Mouse (Mus musculus) left cerebral cortex, adult 18-20 months (tissue): ENCODE measurements at regions not wholly inside any gene's neighbourhood (a gene's known extent, or its start where the extent isn't known, plus 50 kb on each side); places are given as distances from the start of the nearest gene placed in this dataset.

Experiments
- DNase-seq, 2 experiments: peaks; one replicate each; pipeline ENCODE4 v3.0.0; 2021 to 2022; ENCODE audit warnings: low spot score in 2 of 2, mixed read lengths in 1 of 2

GRCm38 (mm10) chr19:14035371-14035770 lies 122.0 kb downstream of the Olfr1505 start:
- no peak for DNase-seq

- no peak for DNase-seq
These were observed 122.5 kb downstream of the Olfr1505 start for GRCm38 (mm10) chr19:14035785-14036184.

- no peak for DNase-seq
These were observed 123.4 kb downstream of the Olfr1505 start for GRCm38 (mm10) chr19:14036750-14037149.

GRCm38 (mm10) chr19:14042753-14043152 lies 129.4 kb downstream of the Olfr1505 start:
- no peak for DNase-seq

GRCm38 (mm10) chr19:14045456-14045855 lies 132.1 kb downstream of the Olfr1505 start:
- no peak for DNase-seq

- no peak for DNase-seq
These were observed 138.7 kb downstream of the Olfr1505 start for GRCm38 (mm10) chr19:14052052-14052451.

- peak in 1 of 2 experiments; percentile 15 for DNase-seq
These were observed 167.2 kb downstream of the Olfr1505 start for GRCm38 (mm10) chr19:14080538-14080937.

GRCm38 (mm10) chr19:14084726-14085125 lies 171.4 kb downstream of the Olfr1505 start:
- DNase-seq = no peak

- no peak for DNase-seq
These were observed 176.8 kb downstream of the Olfr1505 start for GRCm38 (mm10) chr19:14090106-14090505.

GRCm38 (mm10) chr19:14094191-14094590 lies 180.9 kb downstream of the Olfr1505 start:
- DNase-seq = no peak

GRCm38 (mm10) chr19:14096187-14096586 lies 182.9 kb downstream of the Olfr1505 start:
- no peak for DNase-seq

GRCm38 (mm10) chr19:14109091-14109490 lies 195.8 kb downstream of the Olfr1505 start:
- DNase-seq = no peak

- DNase-seq = no peak
These were observed 210.2 kb downstream of the Olfr1505 start for GRCm38 (mm10) chr19:14123348-14124113.

GRCm38 (mm10) chr19:14124250-14124827 lies 211.0 kb downstream of the Olfr1505 start:
- no peak for DNase-seq

- DNase-seq = no peak
These were observed 211.7 kb downstream of the Olfr1505 start for GRCm38 (mm10) chr19:14124986-14125385.

GRCm38 (mm10) chr19:14128397-14129209 lies 215.3 kb downstream of the Olfr1505 start:
- no peak for DNase-seq

GRCm38 (mm10) chr19:14161217-14161616 lies 247.9 kb downstream of the Olfr1505 start:
- no peak for DNase-seq

GRCm38 (mm10) chr19:14162773-14163172 lies 249.4 kb downstream of the Olfr1505 start:
- DNase-seq = no peak

GRCm38 (mm10) chr19:14165775-14166174 lies 252.4 kb downstream of the Olfr1505 start:
- no peak for DNase-seq

GRCm38 (mm10) chr19:14180244-14180643 lies 266.9 kb downstream of the Olfr1505 start:
- DNase-seq = no peak

GRCm38 (mm10) chr19:14180956-14181355 lies 267.6 kb downstream of the Olfr1505 start:
- no peak for DNase-seq
